Mouse (Mus musculus) embryonic facial prominence, embryonic 11.5 days (tissue): Measurements from ENCODE around the gene Mpi. TPM values are rescaled to one million over a fixed set of nuclear protein-coding genes. Genes with fewer than 3 reads are reported as not detected.
A peak's percentile ranks its signal among the peaks of the same experiment; 100 is the strongest.

Experiments
- ATAC-seq: fragments of 200-750 bp; cut with Nextera tagmentation; replicated peaks from 2 replicates; pipeline ENCODE4 v1.8.0; 2017; ENCODE audit warnings: low read depth; ENCODE audit not compliant: insufficient number of reproducible peaks, low FRiP score, low TSS enrichment
- DNase-seq: peaks from one replicate; pipeline ENCODE4 v3.0.0-alpha.2; 2015; ENCODE audit warnings: low spot score
- H3K27ac ChIP-seq: fragments of 300-500 bp; sonication (generic); replicated peaks from 2 replicates; pipeline ENCODE4 v1.5.1; 2014; ENCODE audit warnings: mild to moderate bottlenecking, low read depth, low read length, control low read depth
- H3K27me3 ChIP-seq: fragments of 300-500 bp; sonication (generic); 2 replicates; pipeline ENCODE4 v1.6.1; 2014; ENCODE audit warnings: mild to moderate bottlenecking, low read length, moderate library complexity, mixed read lengths; ENCODE audit not compliant: control insufficient read depth, insufficient read depth
- H3K36me3 ChIP-seq: fragments of 300-500 bp; sonication (generic); replicated peaks from 2 replicates; pipeline ENCODE4 v1.6.1; 2014; ENCODE audit warnings: low read depth, mild to moderate bottlenecking, low read length, moderate library complexity, mixed read lengths; ENCODE audit not compliant: control insufficient read depth, insufficient read depth
- H3K4me1 ChIP-seq: fragments of 300-500 bp; sonication (generic); 2 replicates; pipeline ENCODE4 v1.6.1; 2014; ENCODE audit warnings: low read length, mixed read lengths; ENCODE audit not compliant: control insufficient read depth, insufficient read depth
- H3K4me2 ChIP-seq: fragments of 300-500 bp; sonication (generic); 2 replicates; pipeline ENCODE4 v1.6.1; 2014; ENCODE audit warnings: low read depth, mild to moderate bottlenecking, control low read depth, low read length, moderate library complexity
- H3K4me3 ChIP-seq: fragments of 300-500 bp; sonication (generic); 2 replicates; pipeline ENCODE4 v1.5.1; 2014; ENCODE audit warnings: low read depth, low read length, control low read depth
- H3K9ac ChIP-seq: fragments of 300-500 bp; sonication (generic); replicated peaks from 2 replicates; pipeline ENCODE4 v1.6.1; 2014; ENCODE audit warnings: mild to moderate bottlenecking, control low read depth, low read length
- H3K9me3 ChIP-seq: fragments of 300-500 bp; sonication (generic); replicated peaks from 2 replicates; pipeline ENCODE4 v1.6.1; 2016; ENCODE audit warnings: mild to moderate bottlenecking, low read length, inconsistent platforms, mixed read lengths; ENCODE audit not compliant: control insufficient read depth
- WGBS: fragments of 180-500 bp; shearing (Covaris S2); extraction: QIAGEN DNeasy Blood & Tissue Kit; methylation state at CpG from one replicate; pipeline ENCODE4 v1.1.7; 2014; 5-methylcytosine and 5-hydroxymethylcytosine counted together
- polyA plus RNA-seq: library from polyadenylated mRNA; unstranded; fragments of >200 nt; fragmentation: Nextera tagmentation; extraction: Ambion mirVana; gene quantifications from 2 replicates; pipeline ENCODE4 v1.2.1, GENCODE M21; 2014

Mpi gene
- polyA plus RNA-seq, 1 experiment from 2014 or later, result 41.5 TPM

DNA sequence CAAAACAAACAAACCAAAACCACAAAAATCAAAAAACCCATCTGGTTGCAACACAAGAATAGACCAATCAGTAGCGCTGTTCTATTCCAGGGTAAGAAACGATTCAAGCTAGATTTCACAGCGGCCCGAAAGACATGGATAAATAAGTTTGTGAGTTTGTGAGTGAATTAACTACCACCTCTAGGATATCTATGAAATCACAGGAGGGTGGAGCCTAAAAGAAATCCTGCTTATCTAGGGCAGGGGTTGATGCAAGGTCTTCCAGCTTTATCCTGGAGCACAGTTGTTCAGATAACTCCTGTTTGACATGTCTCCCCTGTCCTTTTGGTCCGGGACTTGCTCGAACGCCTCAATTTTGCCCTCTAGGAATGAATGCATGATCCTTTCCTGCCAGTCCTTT is 7.7 kb upstream of the Mpi start:
- no peak for ATAC-seq
- WGBS, result 30% methylated on average over 7 of the region's 7 CpGs
- no peak for DNase-seq
- H3K4me2 ChIP-seq, result peak overlapping the region; percentile 46
- no peaks in the 10 kb centered on the region for H3K27me3 ChIP-seq
- peak overlapping the region; percentile 63 for H3K4me3 ChIP-seq
- no peaks in the 10 kb centered on the region for H3K36me3 ChIP-seq
- peak overlapping the region; percentile 23; the same call in 1 of the 2 replicates for H3K9ac ChIP-seq
- no peak overlapping the region for H3K27ac ChIP-seq
- no peaks in the 10 kb centered on the region for H3K4me1 ChIP-seq
- H3K9me3 ChIP-seq, result no peaks in the 10 kb centered on the region

DNA sequence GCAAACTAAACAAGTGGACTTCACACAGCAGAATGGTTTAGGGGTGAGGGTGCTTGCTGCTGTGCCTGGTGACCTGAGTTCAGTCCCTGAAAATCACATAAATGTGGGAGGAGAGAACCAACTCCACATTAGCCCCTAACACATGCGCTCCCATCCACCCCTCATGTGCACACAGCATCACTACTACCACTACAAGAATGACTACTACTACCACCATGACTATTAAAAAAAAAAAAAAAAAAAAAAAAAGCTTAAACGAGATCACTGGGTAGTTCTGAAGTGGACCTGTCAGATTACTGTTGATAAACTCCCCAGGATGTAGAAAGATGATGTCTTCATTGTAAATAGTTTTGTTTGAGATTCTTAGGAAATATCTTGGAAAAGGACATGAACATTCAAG is 7.0 kb upstream of the Mpi start:
- 77% methylated on average over 2 of the region's 2 CpGs for WGBS

DNA sequence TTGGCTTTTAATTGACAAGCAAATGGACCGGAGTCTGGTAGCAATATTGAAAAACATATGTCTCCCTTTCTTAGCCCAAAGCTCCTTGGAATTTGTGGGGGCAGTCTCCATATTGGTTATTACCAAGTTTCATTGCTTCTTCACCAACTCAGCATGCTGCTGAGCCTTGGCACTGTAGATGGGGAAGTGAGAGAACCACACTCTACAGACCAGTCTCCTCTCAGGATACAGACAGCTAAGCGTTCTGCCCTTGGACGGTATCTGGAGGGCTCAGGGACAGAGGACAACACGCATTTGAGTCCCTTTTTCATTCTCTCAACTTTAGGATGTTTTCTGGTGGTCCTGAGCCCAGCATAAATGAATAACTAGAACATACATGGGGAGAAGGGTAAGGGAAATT is 6.1 kb upstream of the Mpi start:
- Histone ChIP-seq H3K27me3 (no peaks in the 10 kb centered on the region), H3K36me3 (no peaks in the 10 kb centered on the region), H3K4me1 (no peaks in the 10 kb centered on the region), H3K4me3 (no peak overlapping the region), H3K9ac (no peak overlapping the region), H3K9me3 (no peaks in the 10 kb centered on the region), H3K4me2 (no peak overlapping the region), H3K27ac (no peak overlapping the region)
- no peak for ATAC-seq
- DNase-seq, result no peak
- WGBS, result 83% methylated on average over 4 of the region's 4 CpGs

More for the DNA sequence above, 7.0 kb upstream of the Mpi start:
- no peak overlapping the region for H3K4me3 ChIP-seq
- H3K27ac ChIP-seq, result no peak overlapping the region
- no peak overlapping the region for H3K4me2 ChIP-seq
- no peaks in the 10 kb centered on the region for H3K36me3 ChIP-seq
- H3K9ac ChIP-seq, result no peak overlapping the region
- H3K4me1 ChIP-seq, result no peaks in the 10 kb centered on the region
- ATAC-seq, result no peak
- DNase-seq, result no peak
- no peaks in the 10 kb centered on the region for H3K9me3 ChIP-seq
- no peaks in the 10 kb centered on the region for H3K27me3 ChIP-seq

DNA sequence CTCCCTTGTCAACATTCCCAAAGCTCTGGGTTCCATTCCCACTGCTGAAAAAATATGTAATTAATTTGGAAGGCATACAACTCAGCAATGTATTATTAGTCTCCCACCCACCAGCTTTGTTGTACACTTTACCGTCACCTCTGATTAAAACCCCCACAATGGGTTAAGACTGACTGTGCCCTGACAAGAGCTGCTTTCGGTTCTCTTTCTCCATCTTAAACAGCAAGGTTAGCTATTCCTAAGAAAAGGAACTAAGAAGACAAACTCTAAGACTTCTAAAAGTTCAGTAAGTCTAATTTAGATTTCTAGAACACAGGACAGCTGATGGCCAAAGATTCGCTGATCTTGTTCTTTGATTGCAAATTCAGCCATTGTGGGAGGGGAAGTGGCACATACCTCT is 4.7 kb upstream of the Mpi start:
- no peak for ATAC-seq
- H3K36me3 ChIP-seq, result no peaks in the 10 kb centered on the region
- whole genome bisulfite sequencing, result 70% methylated on average over 3 of the region's 3 CpGs

DNA sequence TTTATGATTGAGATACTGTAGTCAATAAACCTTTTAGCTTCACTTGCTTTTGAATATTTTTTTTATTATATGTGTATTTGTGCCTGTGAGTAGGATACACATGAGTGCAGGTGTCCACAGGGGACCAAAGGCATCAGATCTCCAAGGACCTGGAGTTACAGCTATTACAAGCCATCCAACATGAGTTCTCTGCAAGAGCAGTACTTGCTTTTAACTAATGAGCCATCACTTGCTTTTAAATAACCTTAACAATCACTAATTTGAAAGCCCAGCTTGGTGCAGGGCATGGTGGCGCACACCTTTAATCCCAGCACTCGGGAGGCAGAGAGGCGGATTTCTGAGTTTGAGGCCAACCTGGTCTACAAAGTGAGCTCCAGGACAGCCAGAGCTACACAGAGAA is 2.2 kb upstream of the Mpi start:
- H3K4me1 ChIP-seq, result 0 out of 2 replicates have a peak, but pooled peaks cover 3% of the 10 kb centered on the region
- no peak for DNase-seq
- H3K9ac ChIP-seq, result no peak overlapping the region
- H3K27ac ChIP-seq, result no peak overlapping the region
- no peaks in the 10 kb centered on the region; the same call in 1 of the 2 replicates for H3K36me3 ChIP-seq
- H3K4me2 ChIP-seq, result no peak overlapping the region
- H3K4me3 ChIP-seq, result no peak overlapping the region
- ATAC-seq, result no peak
- no peaks in the 10 kb centered on the region for H3K9me3 ChIP-seq
- WGBS, result 49% methylated on average over 3 of the region's 3 CpGs
- no peaks in the 10 kb centered on the region for H3K27me3 ChIP-seq

More for the DNA sequence above, 4.7 kb upstream of the Mpi start:
- H3K4me1 ChIP-seq, result no peaks in the 10 kb centered on the region
- no peak overlapping the region for H3K9ac ChIP-seq
- no peak overlapping the region for H3K4me3 ChIP-seq
- H3K4me2 ChIP-seq, result no peak overlapping the region
- no peak for DNase-seq
- no peaks in the 10 kb centered on the region for H3K9me3 ChIP-seq
- no peak overlapping the region for H3K27ac ChIP-seq
- no peaks in the 10 kb centered on the region for H3K27me3 ChIP-seq

DNA sequence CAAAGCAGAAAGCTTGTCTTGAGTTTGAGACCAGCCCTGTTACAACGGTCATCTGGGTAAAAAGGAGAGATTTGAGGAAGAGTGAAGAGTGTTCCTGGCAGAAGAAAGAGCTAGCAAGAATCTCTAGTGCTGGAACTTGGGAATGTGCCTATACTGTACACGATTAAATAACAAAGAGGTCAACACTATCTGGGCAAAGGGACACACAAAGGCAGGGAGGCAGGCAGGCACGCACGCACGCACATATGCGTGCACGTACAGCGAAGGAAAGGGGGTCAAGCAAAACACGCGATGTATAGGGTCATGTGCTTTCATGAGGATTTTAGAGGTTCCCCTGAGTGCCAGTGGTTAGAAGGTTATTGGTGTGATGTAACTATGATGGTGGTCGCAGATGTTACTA is 556 bp upstream of the Mpi start:
- 0 out of 2 replicates have a peak, but pooled peaks cover 3% of the 10 kb centered on the region for H3K4me1 ChIP-seq
- no peak overlapping the region for H3K4me3 ChIP-seq
- WGBS, result 72% methylated on average over 11 of the region's 11 CpGs
- no peak for DNase-seq
- no peak; the same call in 1 of the 2 replicates for ATAC-seq
- H3K27me3 ChIP-seq, result no peaks in the 10 kb centered on the region
- H3K4me2 ChIP-seq, result no peak overlapping the region
- H3K27ac ChIP-seq, result no peak overlapping the region
- H3K36me3 ChIP-seq, result no peaks in the 10 kb centered on the region; the same call in none of the 2 replicates
- H3K9ac ChIP-seq, result no peak overlapping the region
- H3K9me3 ChIP-seq, result no peaks in the 10 kb centered on the region

DNA sequence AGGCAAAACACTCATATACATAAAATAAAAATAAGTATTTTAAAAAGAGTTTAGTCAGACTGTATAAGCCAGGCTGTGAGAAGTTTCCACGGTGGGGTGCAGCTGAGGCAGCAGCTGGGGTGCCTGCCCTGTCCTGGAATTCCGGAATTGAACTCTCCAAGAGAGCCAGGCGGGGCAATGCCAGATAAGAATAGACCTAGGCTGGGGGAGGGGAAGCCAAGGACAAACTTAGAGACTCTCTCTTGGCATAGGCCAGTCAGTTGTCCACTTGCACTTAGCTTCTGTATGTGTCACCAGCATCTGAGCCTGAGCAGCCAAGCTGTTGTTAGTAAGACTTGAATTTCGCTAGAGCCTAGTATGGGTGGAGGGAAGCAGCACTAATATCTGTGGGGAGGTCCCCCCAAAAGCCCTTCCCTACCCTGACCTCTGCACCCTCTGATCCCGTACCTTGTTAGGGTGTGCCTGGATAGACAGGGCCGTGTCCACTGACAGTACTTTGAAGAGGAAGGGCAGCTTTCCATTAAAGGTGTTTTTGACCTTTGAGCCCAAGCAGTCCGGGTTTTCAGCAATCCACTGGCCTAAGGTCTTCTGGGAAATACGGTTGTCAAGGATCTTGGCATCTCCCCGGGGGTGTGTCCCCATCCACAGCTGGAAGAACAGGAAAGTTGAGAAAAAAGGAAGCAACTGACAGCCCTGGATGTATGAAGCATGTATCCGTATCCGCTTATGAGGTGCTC is 2.3 kb downstream of the Mpi start:
- Histone ChIP-seq H3K27ac (no peak overlapping the region), H3K36me3 (peaks cover 2% of the 10 kb centered on the region)
- no peak for ATAC-seq

DNA sequence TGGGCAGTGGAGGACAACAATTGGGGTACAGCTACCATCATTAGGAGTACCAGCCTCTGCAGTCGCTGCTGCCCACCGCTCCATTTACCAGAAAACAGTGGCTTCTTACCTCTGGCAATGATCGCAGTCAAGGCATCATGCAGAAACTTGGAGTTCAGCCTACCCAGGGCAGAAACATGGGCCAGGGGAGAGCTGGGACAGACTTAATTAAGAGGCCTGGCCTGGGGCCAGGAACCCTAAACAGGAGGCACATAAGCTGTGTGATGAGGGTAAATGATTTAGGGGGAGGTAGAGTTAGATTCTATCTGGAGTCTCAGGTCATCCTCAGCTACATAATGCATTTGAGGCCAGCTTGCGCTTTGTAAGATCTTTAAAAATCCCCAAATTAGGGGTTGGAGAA is 3.4 kb downstream of the Mpi start:
- H3K9ac ChIP-seq, result no peak overlapping the region
- H3K4me2 ChIP-seq, result no peak overlapping the region
- no peaks in the 10 kb centered on the region for H3K27me3 ChIP-seq
- H3K4me1 ChIP-seq, result 0 out of 2 replicates have a peak, but pooled peaks cover 3% of the 10 kb centered on the region
- ATAC-seq (no peak), DNase-seq (no peak)
- H3K36me3 ChIP-seq, result peaks cover 2% of the 10 kb centered on the region
- whole genome bisulfite sequencing, result 98% methylated on average over 4 of the region's 4 CpGs
- H3K4me3 ChIP-seq, result no peak overlapping the region
- no peak overlapping the region for H3K27ac ChIP-seq
- H3K9me3 ChIP-seq, result no peaks in the 10 kb centered on the region

More for the DNA sequence above, 2.3 kb downstream of the Mpi start:
- no peaks in the 10 kb centered on the region for H3K9me3 ChIP-seq
- no peaks in the 10 kb centered on the region for H3K27me3 ChIP-seq
- H3K4me1 ChIP-seq, result 0 out of 2 replicates have a peak, but pooled peaks cover 3% of the 10 kb centered on the region
- H3K9ac ChIP-seq, result no peak overlapping the region
- 85% methylated on average over 11 of the region's 11 CpGs for WGBS
- H3K4me3 ChIP-seq, result no peak overlapping the region
- no peak overlapping the region for H3K4me2 ChIP-seq
- no peak for DNase-seq
